Mouse (Mus musculus): Measurements from ENCODE around the gene Il24.

The Il24 gene

DNA sequence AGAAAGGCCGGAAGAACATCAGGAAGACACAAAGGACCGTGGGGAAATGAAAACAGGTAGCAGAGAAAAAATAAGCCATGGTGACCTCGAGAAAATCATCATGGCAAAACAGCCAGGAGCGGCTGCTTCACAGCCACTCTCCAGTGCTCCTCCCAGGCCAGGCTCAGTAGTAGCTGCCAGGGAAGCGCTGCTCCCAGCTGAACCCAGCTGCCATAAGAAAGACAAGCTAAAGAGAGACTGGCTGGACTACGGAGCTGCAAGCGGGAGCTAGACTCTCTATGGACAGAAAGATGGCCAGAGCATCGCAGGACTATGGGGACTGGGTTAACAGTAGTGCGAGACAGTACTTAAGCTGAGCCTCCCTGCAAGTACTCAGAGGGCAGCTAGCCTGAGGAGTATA is 32.4 kb downstream of the Il24 start:
- DNase-seq (ENCODE audit: low read depth, low spot score): no peak

DNA sequence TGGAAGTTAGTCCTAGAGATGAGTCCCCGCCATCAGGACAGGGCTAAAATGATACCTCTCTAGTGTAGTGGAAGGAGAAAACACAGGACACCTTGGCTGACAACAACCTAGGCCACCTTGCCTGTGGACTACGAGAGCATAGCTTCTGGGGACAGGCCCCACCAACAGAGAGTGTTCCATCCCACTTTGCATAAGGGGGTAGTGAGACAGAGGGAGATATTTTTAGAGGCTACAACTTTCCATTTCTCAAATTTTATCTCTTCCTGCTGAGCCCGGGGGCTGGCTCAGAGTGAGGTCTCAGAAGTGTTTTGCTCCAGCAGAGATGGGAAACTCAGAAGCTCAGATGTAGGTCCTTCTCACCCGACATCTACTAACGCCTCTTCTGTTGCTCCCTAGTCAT is 36.8 kb downstream of the Il24 start:
- no peak for DNase-seq (ENCODE audit: low read depth, low spot score)

DNA sequence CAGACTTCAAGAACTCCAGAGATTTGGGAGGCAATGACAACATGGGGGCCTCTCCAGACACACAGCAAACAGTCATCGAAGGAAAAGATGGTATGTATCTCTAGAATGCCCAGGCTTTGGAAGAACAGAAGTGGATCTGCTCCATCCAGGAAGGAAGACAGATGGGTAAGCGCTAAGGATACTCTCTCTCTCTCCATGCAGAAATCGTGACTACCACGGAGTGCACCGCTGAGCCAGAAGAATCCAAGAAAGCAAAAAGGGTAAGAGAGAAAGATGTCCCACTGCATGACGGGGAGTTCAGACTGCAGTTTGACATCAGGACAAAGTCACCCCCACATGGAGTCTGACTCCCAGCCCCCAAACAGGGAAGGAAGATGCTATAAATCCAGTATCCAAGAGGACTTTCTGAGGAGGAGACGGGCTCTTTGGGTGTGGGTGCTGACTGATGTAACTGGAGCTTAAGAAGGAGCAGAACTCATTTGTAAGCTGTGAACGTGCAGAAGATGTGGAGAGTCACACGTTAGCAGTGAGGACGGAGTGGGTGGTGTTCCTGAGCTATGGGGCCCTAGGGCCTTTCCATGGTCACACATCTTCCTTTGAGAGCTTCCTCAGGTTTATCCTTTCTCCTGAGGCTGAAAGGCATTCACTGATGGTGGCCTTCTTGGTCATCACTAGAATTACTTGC is 37.6 kb downstream of the Il24 start:
- no peak for DNase-seq (ENCODE audit: low read depth, low spot score)

DNA sequence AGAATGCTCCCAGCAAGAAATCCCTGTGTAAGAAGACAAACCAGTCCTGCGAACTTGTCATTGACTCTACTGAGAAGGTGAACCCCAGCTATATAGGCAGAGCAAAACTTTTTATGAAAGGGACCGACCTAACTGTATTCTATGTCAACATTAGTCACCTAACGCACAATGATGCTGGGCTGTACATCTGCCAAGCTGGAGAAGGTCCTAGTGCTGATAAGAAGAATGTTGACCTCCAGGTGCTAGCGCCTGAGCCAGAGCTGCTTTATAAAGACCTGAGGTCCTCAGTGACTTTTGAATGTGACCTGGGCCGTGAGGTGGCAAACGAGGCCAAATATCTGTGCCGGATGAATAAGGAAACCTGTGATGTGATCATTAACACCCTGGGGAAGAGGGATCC is 42.7 kb downstream of the Il24 start:
- no peak for DNase-seq (ENCODE audit: low read depth, low spot score)

DNA sequence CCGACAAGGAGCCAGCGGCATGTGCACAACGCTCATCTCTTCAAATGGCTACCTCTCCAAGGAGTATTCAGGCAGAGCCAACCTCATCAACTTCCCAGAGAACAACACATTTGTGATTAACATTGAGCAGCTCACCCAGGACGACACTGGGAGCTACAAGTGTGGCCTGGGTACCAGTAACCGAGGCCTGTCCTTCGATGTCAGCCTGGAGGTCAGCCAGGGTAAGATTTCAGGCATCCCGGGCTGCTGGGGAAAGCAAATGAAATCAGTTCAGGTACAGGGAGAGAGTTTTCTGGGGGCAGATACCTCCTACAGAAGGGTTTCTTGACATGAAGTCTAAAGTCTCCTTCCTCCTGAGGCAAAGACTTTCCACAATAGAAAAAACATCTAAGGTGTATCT is 45.6 kb downstream of the Il24 start:
- no peak for DNase-seq (ENCODE audit: low read depth, low spot score)

DNA sequence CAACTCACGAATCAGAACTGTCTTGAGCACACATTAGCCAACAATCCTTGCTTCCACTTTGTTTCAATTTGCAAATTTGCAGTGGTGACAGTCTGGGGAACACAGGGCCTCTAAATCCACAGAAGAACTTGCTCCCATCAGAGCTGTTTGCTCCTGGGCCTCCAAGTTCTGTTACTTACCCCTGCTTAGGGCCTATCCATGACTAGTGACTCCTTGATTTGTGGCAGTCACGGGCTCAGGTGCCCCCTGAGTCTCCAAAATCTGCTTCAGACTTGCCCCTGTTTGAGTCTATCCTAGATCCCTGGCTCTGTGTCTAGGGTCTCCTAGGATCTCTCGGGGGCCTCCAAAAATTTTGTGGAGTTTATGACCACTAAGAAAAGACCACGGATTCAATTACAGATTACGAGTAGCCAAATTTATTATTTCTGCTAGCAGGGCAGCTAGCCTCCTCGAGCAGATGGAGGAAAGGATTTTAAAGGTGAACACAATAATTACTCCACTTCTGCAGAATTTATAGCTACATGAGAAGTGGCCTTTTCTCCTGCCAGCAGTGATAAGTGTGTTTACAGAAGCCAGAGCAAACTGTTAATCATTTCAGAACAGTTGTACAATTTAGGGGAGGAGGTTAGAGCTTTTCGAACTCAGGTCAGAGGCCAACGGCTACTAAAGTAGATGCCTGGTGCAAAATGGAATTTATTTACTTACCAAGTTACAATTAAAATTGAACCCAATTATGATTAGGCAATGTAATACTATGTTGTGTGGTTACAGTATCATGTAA is 46.5 kb downstream of the Il24 start:
- no peak for DNase-seq (ENCODE audit: low read depth, low spot score)

DNA sequence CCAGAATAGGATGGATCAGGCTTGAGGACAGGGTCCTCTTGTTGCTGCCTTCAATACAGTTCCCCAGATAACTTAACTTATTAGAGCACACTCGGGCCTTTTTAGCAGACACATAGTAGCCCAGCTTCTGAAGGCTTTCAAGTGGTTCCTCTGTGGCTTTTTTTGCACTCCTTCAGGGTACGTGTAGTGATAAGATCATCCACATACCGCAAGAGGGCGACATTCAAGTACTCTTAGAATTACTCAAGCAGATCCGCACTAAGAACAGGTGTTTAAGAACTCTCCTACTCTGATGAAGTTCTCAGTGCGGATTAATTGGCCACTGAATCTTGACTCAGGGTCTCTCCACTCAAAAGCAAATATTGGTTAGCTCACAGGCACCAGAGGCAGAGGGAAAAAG is 49.0 kb downstream of the Il24 start:
- peak; percentile 6 for DNase-seq (ENCODE audit: low read depth, low spot score)

DNA sequence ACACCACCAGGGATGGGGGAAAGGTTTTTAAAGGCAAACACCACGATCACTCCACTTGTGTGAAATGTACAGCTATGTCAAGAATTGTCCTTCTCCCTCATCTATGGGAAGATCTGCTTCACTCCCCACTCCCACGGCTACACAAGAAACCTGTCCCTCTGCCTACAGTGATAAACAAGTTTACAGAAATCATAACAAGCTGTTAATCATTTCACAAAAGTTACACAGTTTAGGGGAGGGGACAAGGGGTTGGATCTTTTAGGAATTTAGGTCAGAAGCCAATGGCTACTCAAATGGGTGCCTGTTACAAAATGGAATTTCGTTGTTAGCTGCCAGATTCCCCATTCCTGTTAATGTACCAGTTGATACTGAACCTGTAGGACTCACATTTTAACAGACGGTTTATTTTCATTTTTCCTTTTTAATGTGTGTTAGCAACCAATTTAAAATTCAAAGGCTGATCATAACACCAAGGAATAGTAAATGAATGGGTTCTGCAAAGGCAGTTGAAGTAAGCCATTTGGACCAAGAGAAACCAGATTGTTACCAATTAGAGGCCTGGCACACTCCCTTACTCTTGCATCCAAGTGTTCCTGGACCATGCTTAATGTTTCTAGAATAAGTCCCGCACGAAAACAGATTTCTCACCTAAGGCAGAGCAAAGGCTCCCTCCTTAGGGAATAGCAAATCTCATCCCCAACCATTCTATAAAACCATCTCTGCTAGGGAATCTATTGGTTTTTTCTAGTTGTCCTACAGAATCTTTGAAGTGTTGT is 51.9 kb downstream of the Il24 start:
- DNase-seq (ENCODE audit: low read depth, low spot score): no peak

DNA sequence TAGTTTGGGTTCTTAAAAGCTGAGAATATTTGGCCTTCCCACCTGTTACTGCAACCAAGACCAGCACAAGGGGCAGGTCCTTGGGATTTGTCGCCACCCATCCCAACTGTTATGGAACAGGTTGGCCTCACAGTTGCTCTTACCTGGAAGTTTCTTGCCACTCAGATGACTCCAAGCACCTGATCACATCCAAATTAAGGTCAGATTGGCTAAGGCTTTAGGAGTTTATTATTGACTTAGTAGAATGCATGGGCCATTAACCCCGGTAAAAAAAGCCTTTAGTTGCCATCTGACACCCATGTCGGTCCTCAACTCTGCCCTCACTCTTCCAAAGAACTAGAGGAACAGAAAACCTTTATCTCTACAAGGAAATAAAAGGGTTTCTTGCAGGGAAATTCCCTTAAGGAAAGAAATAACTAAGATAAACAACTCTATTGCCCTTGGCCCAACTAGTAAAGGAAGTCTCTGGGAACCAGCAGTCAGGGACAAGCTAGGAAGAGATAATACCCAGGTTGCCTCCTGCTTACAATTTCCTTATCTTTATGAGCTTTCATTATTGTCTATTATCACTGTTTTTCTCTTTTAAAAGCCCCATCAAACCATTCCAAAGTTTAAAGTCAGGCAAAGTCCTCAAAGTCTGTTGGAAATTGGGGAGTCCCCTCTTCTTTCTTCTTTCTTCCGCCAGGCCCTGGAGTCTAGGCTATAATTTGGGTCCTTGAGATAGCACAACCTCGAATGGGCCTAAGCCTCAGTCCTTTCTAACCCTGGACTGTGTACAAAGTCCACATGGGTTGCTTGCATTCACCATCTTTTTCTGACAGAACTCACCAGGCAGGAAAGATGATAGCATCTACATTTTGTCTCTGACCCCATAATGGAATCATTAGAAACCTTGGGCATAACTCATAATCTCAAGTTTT is 54.8 kb downstream of the Il24 start:
- no peak for DNase-seq (ENCODE audit: low read depth, low spot score)
